8 mouse cellular contexts compared by ENCODE assay signal in the genomic region with DNA sequence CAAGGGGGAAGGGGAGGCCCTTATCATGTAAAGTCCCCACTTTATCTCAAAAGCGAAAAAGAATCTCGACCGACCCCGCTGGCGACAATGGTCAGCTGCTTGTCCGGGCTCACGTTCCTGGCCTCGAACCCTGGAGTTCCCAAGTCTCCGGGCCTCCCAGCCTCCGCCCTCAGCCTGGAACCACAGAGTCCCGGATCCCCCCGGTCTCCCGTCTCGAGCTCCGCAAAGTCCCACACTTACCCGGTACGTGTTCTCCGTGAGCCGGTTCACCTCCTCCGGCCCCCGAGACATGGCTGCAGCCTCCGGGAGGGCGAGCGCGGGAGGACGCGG. TPM values are rescaled to one million over a fixed set of nuclear protein-coding genes. Genes with fewer than 3 reads are reported as not detected.
DNase-seq lines count a peak whose midpoint lies in the region; ATAC-seq lines count a peak whose summit lies in the region.

No protein-coding gene starts in this region.

- peak overlapping the region; percentile 57 for H3K9ac ChIP-seq in limb, embryonic 12.5 days (replicated peaks)
- H3K9ac ChIP-seq in stomach, embryonic 14.5 days (replicated peaks; ENCODE audit: low read depth, low read length) = peak overlapping the region; percentile 41

- ATAC-seq in limb, embryonic 12.5 days (ENCODE audit: insufficient number of reproducible peaks, insufficient read depth, low FRiP score, low TSS enrichment, low read depth) = no peak
- no peak for ATAC-seq in stomach, embryonic 14.5 days (ENCODE audit: insufficient number of reproducible peaks, insufficient read depth, low FRiP score, low read depth)

- peak overlapping the region; percentile 61 for H3K4me3 ChIP-seq in limb, embryonic 12.5 days (replicated peaks)
- H3K4me3 ChIP-seq in stomach, embryonic 14.5 days (ENCODE audit: low read depth, low read length) = peak overlapping the region; percentile 47

- DNase-seq in embryo, embryonic 11.5 days (ENCODE audit: low read depth, low spot score) = peak; percentile 24
- DNase-seq in embryo, embryonic 10.5 days (ENCODE audit: low spot score) = no peak
- DNase-seq in ovary, postnatal 10 days (ENCODE audit: low spot score) = peak; percentile 56
- DNase-seq in ovary, postnatal 14 days (ENCODE audit: low spot score) = no peak
- DNase-seq in adrenal gland, postnatal 25 days = no peak
- no peak for DNase-seq in right cerebral cortex, postnatal 36 days (ENCODE audit: low spot score in 2 of 2)

- H3K27me3 ChIP-seq in limb, embryonic 12.5 days = no peaks in the 10 kb centered on the region
- no peaks in the 10 kb centered on the region for H3K27me3 ChIP-seq in stomach, embryonic 14.5 days (ENCODE audit: control insufficient read depth, insufficient read depth, low read length)

- H3K9me3 ChIP-seq in limb, embryonic 12.5 days = no peaks in the 10 kb centered on the region
- H3K9me3 ChIP-seq in stomach, embryonic 14.5 days (ENCODE audit: control insufficient read depth, low read depth, low read length) = no peaks in the 10 kb centered on the region

- peaks cover 11% of the 10 kb centered on the region for H3K4me1 ChIP-seq in limb, embryonic 12.5 days (replicated peaks)
- H3K4me1 ChIP-seq in stomach, embryonic 14.5 days (ENCODE audit: control insufficient read depth, insufficient read depth, low read length) = 0 out of 2 replicates have a peak, but pooled peaks cover 5% of the 10 kb centered on the region

- WGBS in limb, embryonic 12.5 days = 0% methylated on average over 27 of the region's 27 CpGs
- WGBS in stomach, embryonic 14.5 days = under 1% methylated on average over 27 of the region's 27 CpGs

- peak overlapping the region; percentile 37; the same call in 1 of the 2 replicates for H3K27ac ChIP-seq in limb, embryonic 12.5 days
- H3K27ac ChIP-seq in stomach, embryonic 14.5 days (ENCODE audit: low read length) = peak overlapping the region; percentile 74; the same call in 1 of the 2 replicates

- peak overlapping the region; percentile 88 for H3K4me2 ChIP-seq in limb, embryonic 12.5 days
- peak overlapping the region; percentile 48 for H3K4me2 ChIP-seq in stomach, embryonic 14.5 days (replicated peaks; ENCODE audit: low read depth, low read length)

- H3K36me3 ChIP-seq in limb, embryonic 12.5 days = no peaks in the 10 kb centered on the region
- H3K36me3 ChIP-seq in stomach, embryonic 14.5 days (ENCODE audit: control insufficient read depth, insufficient read depth, low read length) = no peaks in the 10 kb centered on the region

RNA-seq across cellular contexts. Expression of gene Baiap2l1, which starts 0.4 kb away (rescaled TPM):
- polyA plus RNA-seq in limb, embryonic 12.5 days (2016; fragmentation: Nextera tagmentation; extraction: Ambion mirVana) = 6.1 and 6.6 TPM in 2 replicates
- 14.3 and 16.1 TPM in 2 replicates for polyA plus RNA-seq in stomach, embryonic 14.5 days (2014; fragmentation: Nextera tagmentation; extraction: Ambion mirVana)
- 8.0 and 9.6 TPM in 2 replicates for total RNA-seq in adrenal gland, postnatal 25 days (2021)

Comparison
In these comparisons a context has a peak if more than half of its experiments do, and no peak if none do; other contexts are left out.
1. DNase-seq: peak in embryo, embryonic 11.5 days (single experiment) and ovary, postnatal 10 days (single experiment); none in embryo, embryonic 10.5 days (single experiment), ovary, postnatal 14 days (single experiment), adrenal gland, postnatal 25 days (single experiment) and right cerebral cortex, postnatal 36 days (0 of 2).